Mouse (Mus musculus) ES-Bruce4 (cell line): ENCODE results near the gene Smpd4. TPM values are rescaled to one million over a fixed set of nuclear protein-coding genes. Genes with fewer than 3 reads are reported as not detected.
A peak's percentile ranks its signal among the peaks of the same experiment; 100 is the strongest.
"Not testable (repeated sequence)": the region's sequence is repeated elsewhere in the genome, so short reads cannot be mapped to it uniquely, and the experiment has no call there.

Experiments
- H3K27ac ChIP-seq: 2 replicates; pipeline ENCODE4 v1.5.1; 2012; ENCODE audit warnings: low read length, inconsistent platforms; ENCODE audit not compliant: insufficient read depth
- H3K27me3 ChIP-seq: 2 replicates; pipeline ENCODE4 v1.6.1; 2012; ENCODE audit warnings: mild to moderate bottlenecking, low read length, inconsistent platforms; ENCODE audit not compliant: control insufficient read depth, poor library complexity, insufficient read depth, severe bottlenecking
- H3K36me3 ChIP-seq: 2 replicates; pipeline ENCODE4 v1.6.1; 2012; ENCODE audit warnings: inconsistent platforms, mild to moderate bottlenecking, low read length, moderate library complexity; ENCODE audit not compliant: control insufficient read depth, poor library complexity, insufficient read depth, severe bottlenecking
- H3K4me1 ChIP-seq: one replicate; pipeline ENCODE4 v1.8.1; 2011; ENCODE audit warnings: low read length; ENCODE audit not compliant: control insufficient read depth, insufficient read depth
- H3K4me3 ChIP-seq: 2 replicates; pipeline ENCODE4 v1.5.1; 2011; ENCODE audit warnings: low read depth, mild to moderate bottlenecking, low read length
- H3K9ac ChIP-seq: 2 replicates; pipeline ENCODE4 v1.6.1; 2012; ENCODE audit warnings: low read depth, mild to moderate bottlenecking, inconsistent platforms; ENCODE audit not compliant: poor library complexity, severe bottlenecking
- H3K9me3 ChIP-seq: replicated peaks from 2 replicates; pipeline ENCODE4 v1.6.1; 2012; ENCODE audit warnings: mild to moderate bottlenecking, low read length, inconsistent platforms; ENCODE audit not compliant: control insufficient read depth, poor library complexity, insufficient read depth, severe bottlenecking
- CTCF ChIP-seq: IDR thresholded peaks from one replicate; pipeline ENCODE4 v1.8.1; 2011; ENCODE audit warnings: low read depth, low read length
- EP300 ChIP-seq: IDR thresholded peaks from 2 replicates; pipeline ENCODE4 v1.6.1; 2011; ENCODE audit warnings: low read depth, low read length; ENCODE audit not compliant: insufficient read depth
- POLR2A ChIP-seq: IDR thresholded peaks from one replicate; pipeline ENCODE4 v1.8.1; 2011; ENCODE audit warnings: low read length; ENCODE audit not compliant: insufficient read depth
- polyA plus RNA-seq: library from polyadenylated mRNA; stranded (reverse); fragments of >200 nt; gene quantifications from 2 replicates; pipeline ENCODE4 v1.2.4, GENCODE M21; 2011; ENCODE audit warnings: low read depth; ENCODE audit not compliant: missing spikeins, insufficient read depth, insufficient read length

Gene Smpd4
- polyA plus RNA-seq, 1 experiment: 104 TPM

DNA sequence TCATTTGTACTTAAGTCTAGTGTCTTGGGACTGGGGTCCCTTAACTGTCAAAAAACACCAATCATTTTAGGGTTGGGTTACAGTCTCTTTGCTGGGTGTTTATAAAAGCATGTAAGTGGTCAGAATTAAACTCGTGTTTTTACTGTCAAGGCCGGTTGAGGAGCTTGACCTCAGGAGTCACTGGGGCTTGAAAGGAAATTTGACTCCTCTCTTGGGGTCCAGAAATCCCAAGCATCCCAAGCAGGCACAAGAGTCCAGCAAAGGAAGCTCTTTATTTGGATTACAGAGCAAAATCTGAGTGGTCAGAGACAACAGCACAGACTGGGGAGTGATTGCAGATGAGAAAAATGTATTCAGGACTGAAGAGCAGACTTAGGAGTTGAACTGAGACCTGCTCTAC is 28.4 kb upstream of the Smpd4 start:
- Histone ChIP-seq H3K27me3 (no peaks in the 10 kb centered on the region; the same call in 1 of the 2 replicates), H3K4me3 (no peak overlapping the region), H3K9me3 (peaks cover 14% of the 10 kb centered on the region), H3K9ac (no peak overlapping the region), H3K36me3 (no peaks in the 10 kb centered on the region), H3K27ac (no peak overlapping the region), H3K4me1 (no peaks in the 10 kb centered on the region)
- TF ChIP-seq CTCF (no peak), EP300 (no peak), POLR2A (no peak)

DNA sequence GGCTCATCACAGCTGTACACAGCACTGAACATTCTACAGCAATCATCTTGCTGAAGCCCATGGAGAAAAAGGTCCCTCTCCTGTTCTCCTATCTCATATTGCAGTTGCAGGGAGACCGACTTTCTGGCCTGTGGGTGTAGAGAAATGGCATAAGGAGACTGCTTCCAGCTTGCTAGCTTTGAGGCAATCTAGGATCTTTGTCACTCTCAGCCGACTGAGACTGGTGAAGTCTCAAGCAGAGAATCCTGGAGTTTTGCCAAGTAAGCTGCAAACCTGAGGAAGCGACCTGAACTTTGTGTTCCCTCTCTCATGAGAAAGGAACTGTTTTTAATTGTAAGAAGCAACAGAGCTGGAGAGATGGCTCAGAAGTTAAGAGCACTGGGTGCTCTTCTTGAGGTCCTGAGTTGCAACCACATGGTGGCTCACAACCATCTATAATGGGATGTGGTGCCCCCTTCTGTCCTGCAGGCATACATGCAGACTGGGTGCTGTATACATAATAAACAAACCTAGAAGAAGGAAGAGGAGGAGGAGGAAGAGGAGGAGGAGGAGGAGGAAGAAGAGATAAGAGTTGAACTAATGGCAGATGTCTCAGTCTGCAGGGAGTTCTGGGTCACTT is 18.1 kb upstream of the Smpd4 start:
- no peak overlapping the region for H3K27ac ChIP-seq
- no peaks in the 10 kb centered on the region for H3K9me3 ChIP-seq
- no peak overlapping the region for H3K9ac ChIP-seq
- H3K4me1 ChIP-seq: no peaks in the 10 kb centered on the region
- peak; percentile 52 for TF ChIP-seq CTCF
- no peak for TF ChIP-seq POLR2A
- no peak for TF ChIP-seq EP300
- no peak overlapping the region for H3K4me3 ChIP-seq
- no peaks in the 10 kb centered on the region for H3K27me3 ChIP-seq
- H3K36me3 ChIP-seq: no peaks in the 10 kb centered on the region

DNA sequence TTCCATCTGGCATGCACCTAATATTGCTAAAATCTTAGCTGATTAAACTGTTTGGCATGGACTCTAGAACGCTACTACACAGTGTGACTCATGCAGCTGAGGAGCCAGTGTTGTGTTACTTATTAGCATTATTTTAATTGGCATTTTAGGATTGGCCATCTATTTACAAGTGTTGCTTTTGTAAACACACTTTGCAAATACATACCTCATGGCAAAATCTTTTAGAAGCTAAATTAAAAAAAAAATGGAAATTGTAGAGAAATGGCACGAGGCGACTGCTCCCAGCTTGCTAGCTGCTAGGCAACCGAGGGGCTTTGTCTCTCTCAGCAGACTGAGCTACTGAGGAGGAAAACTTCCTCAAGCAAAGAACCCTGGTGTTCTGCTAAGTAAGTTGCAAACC is 14.2 kb upstream of the Smpd4 start:
- Histone ChIP-seq H3K36me3 (no peaks in the 10 kb centered on the region), H3K4me3 (no peak overlapping the region), H3K4me1 (no peaks in the 10 kb centered on the region), H3K27me3 (no peaks in the 10 kb centered on the region), H3K27ac (no peak overlapping the region), H3K9me3 (no peaks in the 10 kb centered on the region; the same call in 1 of the 2 replicates), H3K9ac (no peak overlapping the region)
- TF ChIP-seq EP300 (no peak), CTCF (no peak), POLR2A (no peak)

DNA sequence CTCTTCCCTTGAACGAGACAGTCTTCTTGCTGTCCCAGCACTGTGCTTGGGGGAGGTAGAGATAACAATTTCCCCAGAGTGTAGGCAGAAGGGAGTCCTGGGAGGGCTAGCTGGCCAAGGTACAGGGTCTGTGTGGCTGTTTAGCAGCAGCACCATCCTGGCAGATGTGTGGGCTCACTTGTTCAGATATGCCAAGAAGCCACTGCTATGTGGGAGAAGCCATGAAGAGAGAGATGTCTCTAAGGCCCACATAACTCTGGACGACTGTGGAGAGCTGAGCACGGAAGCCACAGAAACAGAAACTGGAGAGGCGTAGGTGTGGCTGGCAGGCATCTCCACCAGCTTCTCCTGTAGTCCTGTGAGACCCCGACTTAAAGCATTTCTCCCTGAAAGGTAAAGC is 13.5 kb upstream of the Smpd4 start:
- H3K4me3 ChIP-seq: no peak overlapping the region
- no peaks in the 10 kb centered on the region for H3K4me1 ChIP-seq
- no peak overlapping the region for H3K9ac ChIP-seq
- H3K9me3 ChIP-seq: no peaks in the 10 kb centered on the region; the same call in 1 of the 2 replicates
- H3K27ac ChIP-seq: no peak overlapping the region
- no peaks in the 10 kb centered on the region for H3K27me3 ChIP-seq
- no peaks in the 10 kb centered on the region for H3K36me3 ChIP-seq
- TF ChIP-seq POLR2A (no peak), EP300 (no peak), CTCF (no peak)

DNA sequence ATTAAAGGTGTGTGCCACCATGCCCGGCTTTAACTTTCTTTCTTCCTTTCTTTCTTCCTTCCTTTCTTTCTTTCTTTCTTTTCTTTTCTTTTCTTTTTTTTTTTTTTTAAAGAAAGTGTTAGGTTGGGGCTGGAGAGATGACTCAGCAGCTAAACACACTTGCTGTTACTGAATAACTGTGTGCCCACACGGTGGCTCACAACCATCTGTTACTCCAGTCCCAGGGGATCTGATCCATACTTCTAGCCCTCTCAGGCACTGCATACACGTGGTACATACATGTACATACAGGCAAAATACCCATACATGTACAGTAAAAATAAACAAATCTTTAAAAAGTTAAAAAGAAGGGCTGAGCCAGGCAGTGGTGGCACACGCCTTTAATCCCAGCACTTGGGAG is 7.8 kb upstream of the Smpd4 start:
- no peak overlapping the region for H3K27ac ChIP-seq
- H3K9ac ChIP-seq: no peak overlapping the region
- H3K27me3 ChIP-seq: no peaks in the 10 kb centered on the region
- no peaks in the 10 kb centered on the region; the same call in 1 of the 2 replicates for H3K9me3 ChIP-seq
- TF ChIP-seq CTCF (no peak), POLR2A (no peak), EP300 (no peak)
- H3K4me1 ChIP-seq: peaks cover under 1% of the 10 kb centered on the region
- H3K4me3 ChIP-seq: no peak overlapping the region
- H3K36me3 ChIP-seq: no peaks in the 10 kb centered on the region

DNA sequence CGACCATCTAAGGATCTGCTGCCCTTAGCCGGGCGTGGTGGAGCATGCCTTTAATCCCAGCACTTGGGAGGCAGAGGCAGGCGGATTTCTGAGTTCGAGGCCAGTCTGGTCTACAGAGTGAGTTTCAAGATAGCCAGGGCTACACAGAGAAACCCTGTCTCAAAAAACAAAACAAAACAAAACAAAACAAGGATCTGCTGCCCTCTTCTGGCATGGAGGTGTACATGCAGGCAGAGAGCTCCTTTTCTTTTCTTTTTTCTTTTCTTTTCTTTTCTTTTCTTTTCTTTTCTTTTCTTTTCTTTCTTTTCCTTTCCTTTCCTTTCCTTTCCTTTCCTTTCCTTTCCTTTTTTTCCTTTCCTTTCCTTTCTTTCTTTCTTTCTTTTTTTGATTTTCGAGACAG is 4.4 kb upstream of the Smpd4 start:
- H3K4me3 ChIP-seq, H3K27me3 ChIP-seq, H3K9ac ChIP-seq, H3K27ac ChIP-seq, H3K4me1 ChIP-seq, H3K36me3 ChIP-seq, H3K9me3 ChIP-seq: not testable (repeated sequence)
- peak; percentile 2 for TF ChIP-seq CTCF
